Mouse (Mus musculus) splenic B cell, adult 2 months (primary cell): ENCODE results near the gene Washc4.

Experiments used
- DNase-seq: peaks from one replicate; pipeline ENCODE4 v3.0.0-alpha.2; 2011; ENCODE audit warnings: low read depth, low spot score
- H3K27me3 ChIP-seq: 2 replicates; pipeline ENCODE4 v1.6.1; 2012; ENCODE audit warnings: mild to moderate bottlenecking, low read length, moderate library complexity, mixed read lengths; ENCODE audit not compliant: control insufficient read depth, poor library complexity, insufficient read depth, severe bottlenecking
- H3K36me3 ChIP-seq: 2 replicates; pipeline ENCODE4 v1.6.1; 2012; ENCODE audit warnings: mild to moderate bottlenecking, low read length, moderate library complexity, mixed read lengths; ENCODE audit not compliant: control insufficient read depth, poor library complexity, insufficient read depth, severe bottlenecking

Gene Washc4

DNA sequence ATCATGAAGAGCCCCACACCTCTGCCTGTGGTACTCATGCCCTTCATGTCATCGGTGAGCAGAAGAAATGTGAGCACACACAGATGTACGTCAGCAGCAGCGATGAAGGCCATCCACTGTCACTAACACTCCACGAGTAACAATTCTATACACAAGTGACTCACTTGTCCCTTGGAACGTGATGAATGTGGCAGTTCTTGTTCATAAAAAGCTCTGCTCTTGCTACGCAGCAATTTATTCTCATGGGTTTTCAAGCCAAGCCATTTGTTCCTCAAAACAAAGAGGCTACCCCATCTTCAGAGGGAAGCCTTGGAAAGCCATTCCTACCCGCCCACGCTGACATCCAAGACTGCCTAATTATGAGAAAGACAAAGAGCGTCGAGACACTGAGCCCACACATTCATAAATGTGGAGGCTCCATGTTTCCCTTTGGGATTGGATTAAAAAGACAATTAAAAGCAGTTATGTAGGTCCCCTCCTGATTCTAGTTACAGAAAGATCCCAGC, 96.4 kb downstream of the Washc4 start:
- no peaks in the 10 kb centered on the region for H3K36me3 ChIP-seq
- DNase-seq, result no peak
- no peaks in the 10 kb centered on the region for H3K27me3 ChIP-seq

GRCm38 (mm10) chr10:83641641-83642040, 98.1 kb downstream of the Washc4 start:
- Histone ChIP-seq H3K27me3 (no peaks in the 10 kb centered on the region), H3K36me3 (no peaks in the 10 kb centered on the region)
- no peak for DNase-seq

GRCm38 (mm10) chr10:83644167-83644566, 100.6 kb downstream of the Washc4 start:
- Histone ChIP-seq H3K27me3 (no peaks in the 10 kb centered on the region), H3K36me3 (no peaks in the 10 kb centered on the region)
- no peak for DNase-seq

DNA sequence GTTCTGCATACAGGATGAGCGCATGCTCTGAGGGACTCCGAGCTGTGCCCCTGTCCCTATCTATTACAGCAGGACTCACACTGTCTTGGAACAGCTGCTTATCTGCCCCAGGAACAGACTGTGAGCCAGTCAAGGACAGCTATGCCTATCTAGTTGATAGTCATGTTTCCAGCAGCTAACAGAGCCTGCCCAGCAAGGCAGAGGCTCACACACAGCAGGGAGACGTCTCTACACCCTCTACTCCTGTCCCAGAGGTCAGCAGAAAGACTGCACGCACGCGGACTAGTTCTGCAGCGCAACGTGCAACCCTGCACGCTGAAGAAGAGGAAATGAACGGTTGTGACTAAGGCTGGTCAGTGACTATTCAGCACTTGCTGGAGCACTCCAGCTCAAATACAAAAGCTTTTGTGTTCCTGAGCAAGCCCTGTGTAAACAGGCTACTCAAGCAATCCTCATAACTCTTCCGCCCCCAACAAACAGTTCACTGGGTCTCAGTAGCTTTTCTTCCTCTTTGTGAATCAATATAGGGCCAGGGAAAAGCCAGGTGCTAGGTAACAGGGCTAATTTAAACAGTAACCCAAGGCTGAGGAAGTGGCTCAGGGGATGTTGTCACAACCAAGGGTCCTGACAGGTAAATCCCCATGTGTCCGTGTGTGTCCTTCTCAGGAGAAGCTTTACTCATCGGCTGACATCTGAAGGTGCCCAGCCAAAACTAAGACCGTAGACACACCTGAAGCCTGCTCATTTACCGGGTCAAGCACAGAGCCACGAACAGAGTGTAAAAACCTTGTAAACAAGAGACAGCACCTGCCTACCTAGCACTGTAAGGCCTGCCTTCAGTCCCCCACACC, 101.5 kb downstream of the Washc4 start:
- DNase-seq, result no peak
- no peaks in the 10 kb centered on the region for H3K36me3 ChIP-seq
- no peaks in the 10 kb centered on the region for H3K27me3 ChIP-seq

- Histone ChIP-seq H3K36me3 (no peaks in the 10 kb centered on the region), H3K27me3 (no peaks in the 10 kb centered on the region)
- no peak for DNase-seq
These were observed 102.1 kb downstream of the Washc4 start for GRCm38 (mm10) chr10:83645716-83645990.
